Mouse (Mus musculus) liver, embryonic 15.5 days (tissue): ENCODE results near the gene Efcab6. TPM values are rescaled to one million over a fixed set of nuclear protein-coding genes. Genes with fewer than 3 reads are reported as not detected.

Source experiments
- ATAC-seq: fragments of 200-750 bp; cut with Nextera tagmentation; 2 replicates; pipeline ENCODE4 v1.8.0; 2017; ENCODE audit warnings: moderate number of reproducible peaks, mild to moderate bottlenecking, moderate library complexity; ENCODE audit not compliant: insufficient read depth
- H3K27ac ChIP-seq: fragments of 300-500 bp; sonication (generic); replicated peaks from 2 replicates; pipeline ENCODE4 v1.5.1; 2015; ENCODE audit warnings: mild to moderate bottlenecking, inconsistent platforms
- H3K27me3 ChIP-seq: fragments of 300-500 bp; sonication (generic); 2 replicates; pipeline ENCODE4 v1.6.1; 2015; ENCODE audit warnings: mild to moderate bottlenecking, inconsistent platforms
- H3K36me3 ChIP-seq: fragments of 300-500 bp; sonication (generic); replicated peaks from 2 replicates; pipeline ENCODE4 v1.6.1; 2015; ENCODE audit warnings: moderate library complexity, mild to moderate bottlenecking, inconsistent platforms
- H3K4me1 ChIP-seq: fragments of 300-500 bp; sonication (generic); replicated peaks from 2 replicates; pipeline ENCODE4 v1.6.1; 2015; ENCODE audit warnings: inconsistent platforms
- H3K4me2 ChIP-seq: fragments of 300-500 bp; sonication (generic); 2 replicates; pipeline ENCODE4 v1.6.1; 2015; ENCODE audit warnings: moderate library complexity, mild to moderate bottlenecking, inconsistent platforms
- H3K4me3 ChIP-seq: fragments of 300-500 bp; sonication (generic); replicated peaks from 2 replicates; pipeline ENCODE4 v1.5.1; 2015; ENCODE audit warnings: mild to moderate bottlenecking, inconsistent platforms
- H3K9ac ChIP-seq: fragments of 300-500 bp; sonication (generic); 2 replicates; pipeline ENCODE4 v1.6.1; 2015; ENCODE audit warnings: moderate library complexity, mild to moderate bottlenecking, inconsistent platforms
- H3K9me3 ChIP-seq: fragments of 300-500 bp; sonication (generic); replicated peaks from 2 replicates; pipeline ENCODE4 v1.6.1; 2016; ENCODE audit warnings: inconsistent platforms
- WGBS: fragments of 180-500 bp; shearing (Covaris S2); methylation state at CpG from one replicate; pipeline ENCODE4 v1.1.7; 2015; ENCODE audit warnings: mixed read lengths; ENCODE audit not compliant: insufficient replicate concordance; 5-methylcytosine and 5-hydroxymethylcytosine counted together
- polyA plus RNA-seq: library from polyadenylated mRNA; unstranded; fragments of >200 nt; fragmentation: Nextera tagmentation; extraction: Ambion mirVana; gene quantifications from 2 replicates; pipeline ENCODE4 v1.2.1, GENCODE M21; 2015

Gene Efcab6
- polyA plus RNA-seq, 1 experiment from 2014 or later, result not detected

DNA sequence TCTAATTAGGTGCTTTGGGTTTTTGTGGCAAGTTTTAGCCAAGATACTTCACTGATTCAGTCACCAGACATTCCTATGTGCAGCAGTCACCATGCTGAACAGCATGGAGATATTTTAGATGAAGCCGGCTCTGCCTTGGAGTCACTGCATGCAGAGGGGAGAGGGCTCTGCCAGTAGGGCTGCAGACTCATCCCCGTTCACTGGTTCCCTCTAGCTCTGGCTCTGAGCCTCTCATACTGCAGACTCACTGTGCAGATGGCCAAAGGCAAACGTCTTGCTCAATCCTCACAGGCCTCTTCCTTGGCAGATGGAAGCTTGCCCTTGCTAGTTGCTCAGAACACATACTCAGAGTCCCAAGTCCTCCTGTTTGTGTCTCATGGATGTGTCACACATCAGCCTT lies 139.8 kb downstream of the Efcab6 start:
- WGBS, result 60% methylated on average over 3 of the region's 3 CpGs
- Histone ChIP-seq H3K27ac (no peak overlapping the region), H3K9me3 (no peaks in the 10 kb centered on the region), H3K9ac (no peak overlapping the region), H3K4me3 (no peak overlapping the region), H3K4me1 (no peaks in the 10 kb centered on the region), H3K36me3 (no peaks in the 10 kb centered on the region), H3K27me3 (no peaks in the 10 kb centered on the region), H3K4me2 (no peak overlapping the region)
- no peak for ATAC-seq

DNA sequence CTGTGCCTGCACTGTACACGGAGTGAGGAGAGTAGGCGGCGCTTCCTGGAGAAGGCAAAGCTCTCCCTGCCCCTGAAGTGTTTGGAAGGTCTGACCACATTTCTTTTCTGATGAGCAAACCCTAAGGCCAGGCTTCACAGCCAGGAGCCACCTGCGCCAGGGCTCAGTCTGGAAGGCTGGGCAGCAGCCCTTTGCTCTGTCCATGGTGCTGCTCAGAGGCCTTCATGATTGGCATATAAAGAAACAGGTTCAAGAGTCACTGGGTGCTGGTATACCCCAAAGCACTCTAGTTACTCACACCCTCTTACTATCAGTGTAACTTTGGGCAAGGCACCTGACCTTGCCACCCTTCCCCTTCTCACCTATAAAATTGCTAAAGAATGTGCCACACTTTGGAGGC lies 140.5 kb downstream of the Efcab6 start:
- H3K4me2 ChIP-seq, result no peak overlapping the region
- ATAC-seq, result no peak

GRCm38 (mm10) chr15:83915376-83915775 lies 149.8 kb downstream of the Efcab6 start:
- Histone ChIP-seq H3K4me1 (no peaks in the 10 kb centered on the region), H3K4me2 (no peak overlapping the region), H3K9ac (no peak overlapping the region), H3K9me3 (no peaks in the 10 kb centered on the region), H3K27ac (no peak overlapping the region), H3K36me3 (no peaks in the 10 kb centered on the region), H3K27me3 (no peaks in the 10 kb centered on the region), H3K4me3 (no peak overlapping the region)
- no peak for ATAC-seq
- WGBS, result 72% methylated on average over 10 of the region's 10 CpGs

More for the DNA sequence above, 140.5 kb downstream of the Efcab6 start:
- H3K36me3 ChIP-seq, result no peaks in the 10 kb centered on the region
- no peak overlapping the region for H3K9ac ChIP-seq
- H3K27me3 ChIP-seq, result no peaks in the 10 kb centered on the region
- 21% methylated on average over 4 of the region's 4 CpGs for WGBS
- no peaks in the 10 kb centered on the region for H3K4me1 ChIP-seq
- no peaks in the 10 kb centered on the region for H3K9me3 ChIP-seq
- no peak overlapping the region for H3K4me3 ChIP-seq
- no peak overlapping the region for H3K27ac ChIP-seq

DNA sequence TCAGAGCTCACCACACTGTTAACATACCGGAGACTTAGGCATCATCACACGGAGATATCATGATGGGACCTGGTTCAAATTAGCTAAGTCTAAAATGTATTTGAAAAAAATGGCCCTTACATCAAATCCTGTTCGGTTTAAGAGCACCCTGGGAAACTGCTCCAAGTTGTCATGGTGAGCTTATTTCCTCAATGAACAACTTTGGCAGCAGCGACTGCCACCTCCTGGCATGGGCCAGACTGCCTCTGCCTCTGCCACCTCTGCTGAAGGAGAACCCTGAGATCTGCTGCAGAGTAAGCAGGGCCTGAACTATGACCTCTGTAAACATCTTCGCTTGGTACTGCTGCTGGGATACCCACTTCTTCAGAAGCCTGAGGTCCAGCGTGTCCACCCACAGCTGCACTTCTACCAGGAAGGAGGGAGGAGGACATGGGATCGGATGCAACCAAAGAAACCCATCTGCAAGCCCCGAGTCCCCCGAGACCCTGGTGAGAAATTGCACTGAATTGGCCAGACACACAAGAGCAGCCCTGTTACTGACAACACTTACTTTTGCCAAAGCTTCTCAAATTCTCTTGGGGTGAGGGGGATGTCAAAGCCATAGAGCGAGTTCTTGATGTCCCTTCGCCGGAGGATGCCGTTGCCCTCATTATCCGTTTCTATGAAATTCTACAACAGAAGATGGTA lies 152.0 kb downstream of the Efcab6 start:
- WGBS, result 70% methylated on average over 14 of the region's 14 CpGs
- H3K9me3 ChIP-seq, result no peaks in the 10 kb centered on the region
- no peak overlapping the region for H3K4me2 ChIP-seq
- no peak for ATAC-seq
- no peaks in the 10 kb centered on the region for H3K36me3 ChIP-seq
- H3K4me1 ChIP-seq, result no peaks in the 10 kb centered on the region
- H3K9ac ChIP-seq, result no peak overlapping the region
- no peak overlapping the region for H3K27ac ChIP-seq
- H3K4me3 ChIP-seq, result no peak overlapping the region
- H3K27me3 ChIP-seq, result no peaks in the 10 kb centered on the region

GRCm38 (mm10) chr15:83906472-83906871 lies 158.7 kb downstream of the Efcab6 start:
- no peak for ATAC-seq
- Histone ChIP-seq H3K4me1 (no peaks in the 10 kb centered on the region), H3K9me3 (no peaks in the 10 kb centered on the region), H3K9ac (no peak overlapping the region), H3K36me3 (no peaks in the 10 kb centered on the region), H3K4me3 (no peak overlapping the region), H3K4me2 (no peak overlapping the region), H3K27ac (no peak overlapping the region), H3K27me3 (no peaks in the 10 kb centered on the region)
- WGBS, result 78% methylated on average over 13 of the region's 13 CpGs

GRCm38 (mm10) chr15:83897286-83897685 lies 167.9 kb downstream of the Efcab6 start:
- Histone ChIP-seq H3K9me3 (no peaks in the 10 kb centered on the region), H3K27me3 (no peaks in the 10 kb centered on the region), H3K4me2 (no peak overlapping the region), H3K36me3 (no peaks in the 10 kb centered on the region), H3K4me3 (no peak overlapping the region), H3K9ac (no peak overlapping the region), H3K27ac (no peak overlapping the region), H3K4me1 (no peaks in the 10 kb centered on the region)
- no peak for ATAC-seq
- 49% methylated on average over 9 of the region's 9 CpGs for WGBS

GRCm38 (mm10) chr15:83896011-83896410 lies 169.2 kb downstream of the Efcab6 start:
- H3K4me3 ChIP-seq, result no peak overlapping the region
- H3K4me2 ChIP-seq, result no peak overlapping the region
- no peaks in the 10 kb centered on the region for H3K9me3 ChIP-seq
- no peaks in the 10 kb centered on the region for H3K27me3 ChIP-seq
- H3K4me1 ChIP-seq, result no peaks in the 10 kb centered on the region
- H3K36me3 ChIP-seq, result no peaks in the 10 kb centered on the region
- H3K9ac ChIP-seq, result no peak overlapping the region
- no peak for ATAC-seq
- no peak overlapping the region for H3K27ac ChIP-seq
- 42% methylated on average over 9 of the region's 9 CpGs for WGBS

DNA sequence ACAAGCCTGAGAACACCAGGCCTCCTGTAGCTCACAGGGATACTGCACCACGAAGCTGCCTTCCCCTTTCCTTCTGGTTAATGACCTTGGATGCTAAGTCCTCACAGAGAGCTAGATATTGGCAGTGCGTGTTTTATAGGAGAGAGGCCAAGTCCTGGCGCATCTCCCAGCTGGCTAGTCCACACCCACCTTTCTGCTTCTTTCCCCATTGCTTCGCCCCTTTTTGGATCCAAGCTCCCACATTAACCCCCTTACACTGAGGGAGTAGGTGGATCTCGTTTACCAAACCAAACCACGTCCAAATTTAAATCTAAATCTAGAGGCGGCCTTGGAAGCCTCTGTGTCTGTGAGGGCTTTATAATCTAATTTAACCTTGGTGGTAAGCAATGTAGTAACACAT lies 170.9 kb downstream of the Efcab6 start:
- no peak overlapping the region for H3K4me3 ChIP-seq
- no peaks in the 10 kb centered on the region for H3K36me3 ChIP-seq
- no peaks in the 10 kb centered on the region for H3K4me1 ChIP-seq
- H3K27ac ChIP-seq, result no peak overlapping the region
- no peak for ATAC-seq
- no peak overlapping the region for H3K4me2 ChIP-seq
- 58% methylated on average over 7 of the region's 7 CpGs for WGBS
- no peaks in the 10 kb centered on the region for H3K27me3 ChIP-seq
- no peaks in the 10 kb centered on the region for H3K9me3 ChIP-seq
- H3K9ac ChIP-seq, result no peak overlapping the region

- ATAC-seq, result no peak
- no peaks in the 10 kb centered on the region for H3K27me3 ChIP-seq
- no peaks in the 10 kb centered on the region for H3K9me3 ChIP-seq
- H3K4me3 ChIP-seq, result no peak overlapping the region
- no peak overlapping the region for H3K9ac ChIP-seq
- WGBS, result 74% methylated on average over 15 of the region's 15 CpGs
- no peaks in the 10 kb centered on the region for H3K4me1 ChIP-seq
- H3K36me3 ChIP-seq, result no peaks in the 10 kb centered on the region
- no peak overlapping the region for H3K27ac ChIP-seq
- H3K4me2 ChIP-seq, result no peak overlapping the region
These were observed 172.3 kb downstream of the Efcab6 start for GRCm38 (mm10) chr15:83892871-83893270.

GRCm38 (mm10) chr15:83884291-83884690 lies 180.9 kb downstream of the Efcab6 start:
- no peak overlapping the region for H3K4me3 ChIP-seq
- H3K27me3 ChIP-seq, result no peaks in the 10 kb centered on the region
- ATAC-seq, result no peak
- H3K9ac ChIP-seq, result no peak overlapping the region
- 73% methylated on average over 9 of the region's 9 CpGs for WGBS
- no peaks in the 10 kb centered on the region for H3K36me3 ChIP-seq
- H3K9me3 ChIP-seq, result no peaks in the 10 kb centered on the region
- H3K4me2 ChIP-seq, result no peak overlapping the region
- no peak overlapping the region for H3K27ac ChIP-seq
- H3K4me1 ChIP-seq, result no peaks in the 10 kb centered on the region

- H3K9me3 ChIP-seq, result no peaks in the 10 kb centered on the region
- H3K27ac ChIP-seq, result no peak overlapping the region
- 83% methylated on average over 8 of the region's 8 CpGs for WGBS
- H3K36me3 ChIP-seq, result no peaks in the 10 kb centered on the region
- H3K9ac ChIP-seq, result no peak overlapping the region
- H3K4me3 ChIP-seq, result no peak overlapping the region
- no peak overlapping the region for H3K4me2 ChIP-seq
- no peaks in the 10 kb centered on the region for H3K27me3 ChIP-seq
- H3K4me1 ChIP-seq, result no peaks in the 10 kb centered on the region
- ATAC-seq, result no peak
These were observed 181.4 kb downstream of the Efcab6 start for GRCm38 (mm10) chr15:83883821-83884220.

GRCm38 (mm10) chr15:83879845-83880244 lies 185.3 kb downstream of the Efcab6 start:
- 15% methylated on average over 5 of the region's 5 CpGs for WGBS
- Histone ChIP-seq H3K36me3 (no peaks in the 10 kb centered on the region), H3K27ac (no peak overlapping the region), H3K9me3 (no peaks in the 10 kb centered on the region), H3K27me3 (no peaks in the 10 kb centered on the region), H3K9ac (no peak overlapping the region), H3K4me3 (no peak overlapping the region), H3K4me1 (no peaks in the 10 kb centered on the region), H3K4me2 (no peak overlapping the region)
- no peak for ATAC-seq
